Mouse (Mus musculus): ENCODE measurements at regions not wholly inside any gene's neighbourhood (a gene's known extent, or its start where the extent isn't known, plus 50 kb on each side); places are given as distances from the start of the nearest gene placed in this dataset.

DNA sequence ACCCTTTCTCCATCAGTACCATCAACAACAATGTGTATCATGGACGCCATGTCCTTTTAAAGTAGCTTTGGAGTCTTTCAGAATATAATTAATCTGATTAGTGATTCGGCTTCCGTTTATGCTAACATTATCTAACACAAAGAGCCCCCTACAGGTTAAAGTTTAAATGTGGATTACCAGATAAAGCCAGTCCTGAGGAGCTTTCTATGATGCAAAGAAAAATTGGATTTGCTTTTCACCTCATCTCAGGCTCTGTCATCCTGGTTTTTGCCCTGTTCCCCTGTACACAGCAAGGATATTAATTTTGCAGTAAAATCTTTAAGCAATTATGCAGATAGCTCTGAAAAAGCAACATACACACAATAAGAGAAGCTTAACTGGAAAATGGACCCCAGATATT is 412.7 kb upstream of the Tbc1d2b start:
- no peak for DNase-seq

DNA sequence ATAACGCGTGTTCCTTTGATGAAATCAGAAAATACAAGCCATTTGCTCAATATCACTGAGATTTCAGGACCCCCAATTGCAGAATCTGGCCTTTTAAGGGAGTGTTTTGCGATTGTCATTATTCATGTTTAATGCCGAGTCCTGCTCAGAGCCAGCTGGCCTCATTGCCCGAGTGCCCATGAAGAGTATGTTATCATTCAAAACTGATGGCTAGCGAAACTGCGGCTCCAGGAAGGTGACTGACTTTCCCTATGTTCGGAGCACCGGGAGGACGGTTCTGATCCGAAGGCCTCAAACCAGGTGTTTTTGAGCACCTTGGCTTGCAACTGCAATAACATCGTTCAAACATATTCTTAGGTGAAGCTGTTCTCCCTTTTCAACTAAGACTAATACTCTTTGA is 419.5 kb upstream of the Tbc1d2b start:
- peak; percentile 75 to 76 for DNase-seq

DNA sequence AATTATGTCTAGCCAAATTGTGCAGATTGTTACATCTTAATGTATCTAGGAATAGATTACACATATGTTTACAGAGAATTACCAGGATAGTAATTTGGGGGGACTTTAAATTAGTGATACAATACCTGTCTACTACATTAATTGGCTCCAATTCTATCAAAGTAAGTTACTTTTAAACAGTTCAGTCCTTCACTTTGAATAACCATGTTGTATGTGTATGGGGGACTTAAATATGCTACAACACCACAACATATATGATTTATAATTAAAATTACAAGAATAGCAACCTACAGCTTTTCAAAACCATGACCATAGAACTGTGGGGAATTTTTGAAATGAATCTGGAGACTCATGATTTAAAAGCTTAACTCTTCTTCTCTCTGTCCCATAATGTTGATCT is 420.5 kb upstream of the Tbc1d2b start:
- DNase-seq = no peak

DNA sequence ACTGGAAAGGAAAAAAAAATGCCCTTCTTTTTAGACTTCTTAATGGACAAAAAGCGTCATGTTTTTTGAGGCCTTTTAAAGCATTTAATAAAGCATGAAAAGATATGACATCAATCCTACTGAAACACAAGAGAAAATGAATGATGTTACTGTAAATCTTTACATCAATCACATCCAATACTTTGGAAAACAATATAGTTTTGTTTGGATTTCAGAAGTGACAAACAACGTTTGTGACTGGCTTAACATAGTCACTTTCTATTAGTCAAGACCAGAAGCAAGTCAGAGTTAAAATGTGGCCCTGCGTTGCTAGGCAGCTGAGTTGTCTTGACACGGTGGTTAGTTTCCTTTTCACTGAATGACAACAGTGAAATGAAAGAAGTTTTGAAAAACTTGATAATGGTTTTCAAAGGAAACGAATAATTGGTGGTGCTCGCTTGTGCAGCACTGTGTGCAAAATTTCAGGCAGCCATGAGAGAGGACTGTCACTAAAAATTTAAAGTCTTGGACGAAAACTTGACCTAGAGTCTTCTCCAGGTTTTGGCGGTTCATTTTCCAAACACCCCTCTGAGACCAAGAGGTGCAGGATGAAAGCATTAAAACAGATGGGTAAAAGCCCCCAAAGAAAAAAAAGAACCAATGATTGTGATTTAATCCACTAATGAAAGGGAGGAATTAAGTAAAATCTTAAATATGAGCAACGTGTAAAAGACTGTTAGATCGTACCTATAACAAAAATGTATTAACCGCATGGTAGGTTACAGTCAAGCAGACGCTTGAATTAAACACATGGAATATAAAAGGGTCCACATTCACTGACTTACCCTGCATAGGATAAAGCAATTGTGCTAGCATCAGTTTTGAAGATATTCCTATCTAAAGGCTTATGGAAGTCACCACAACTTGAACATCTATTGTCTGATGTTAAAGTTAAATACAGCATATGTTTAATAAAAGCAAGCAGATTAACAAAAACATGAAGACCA is 421.4 kb upstream of the Tbc1d2b start:
- DNase-seq = peak; percentile 47 to 61

DNA sequence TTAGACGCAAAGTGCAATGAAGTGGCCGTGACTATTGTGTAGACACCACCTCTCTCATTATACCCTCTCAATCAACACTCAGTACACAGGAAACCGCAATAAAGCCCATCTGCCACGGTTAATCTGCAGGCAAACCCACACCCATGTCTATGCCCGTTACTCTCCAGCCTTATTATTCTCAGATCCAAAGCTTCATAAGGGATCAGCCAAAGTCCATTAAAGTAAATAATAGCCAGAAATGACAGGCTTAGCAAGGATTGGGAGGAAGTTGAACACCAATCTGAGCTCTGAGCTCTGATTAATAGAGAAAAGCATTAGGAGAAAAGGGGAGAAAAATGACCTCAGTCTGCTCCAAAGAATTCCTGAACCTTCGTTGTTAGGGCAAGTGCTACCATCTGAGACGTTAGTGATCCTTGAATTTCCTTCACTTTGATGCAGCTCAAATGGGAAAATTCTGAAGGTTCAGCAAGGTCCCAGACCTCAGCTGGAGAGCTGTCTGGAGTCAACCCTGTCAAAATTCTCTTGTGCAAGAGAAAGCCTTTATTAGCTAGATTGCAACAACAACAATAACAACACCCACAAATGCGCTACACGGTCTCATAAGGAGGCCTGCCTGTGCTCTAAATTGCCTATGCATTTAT is 422.5 kb upstream of the Tbc1d2b start:
- peak; percentile 59 to 74 for DNase-seq

DNA sequence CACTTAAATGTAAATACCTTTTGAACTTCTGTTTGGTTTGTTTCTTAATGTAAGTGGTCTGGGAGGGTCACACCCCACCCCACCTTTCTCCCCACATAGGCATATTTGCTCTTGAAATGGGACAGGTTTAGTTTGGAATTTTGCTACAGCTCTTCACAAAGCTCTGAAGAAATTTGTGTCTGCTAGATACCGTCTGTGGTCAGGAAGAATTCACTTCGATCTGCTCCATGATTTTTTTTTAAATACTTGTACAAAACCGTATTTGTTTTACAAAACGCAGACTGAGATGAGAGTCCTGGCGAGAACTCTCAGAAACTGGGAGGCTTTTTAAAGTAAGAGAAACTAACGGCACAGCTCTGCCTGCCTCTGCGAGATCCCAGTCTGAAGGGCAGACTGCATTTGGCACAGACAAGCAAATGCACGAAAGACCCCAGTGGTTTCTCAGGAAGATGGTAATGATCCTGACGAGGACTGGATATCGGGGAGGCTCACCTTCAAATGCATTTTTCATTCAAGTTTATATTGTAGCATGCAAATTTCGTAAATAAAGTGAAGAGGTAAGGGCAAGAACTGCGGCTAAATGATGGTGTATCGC is 423.5 kb upstream of the Tbc1d2b start:
- peak; percentile 58 to 72 for DNase-seq

DNA sequence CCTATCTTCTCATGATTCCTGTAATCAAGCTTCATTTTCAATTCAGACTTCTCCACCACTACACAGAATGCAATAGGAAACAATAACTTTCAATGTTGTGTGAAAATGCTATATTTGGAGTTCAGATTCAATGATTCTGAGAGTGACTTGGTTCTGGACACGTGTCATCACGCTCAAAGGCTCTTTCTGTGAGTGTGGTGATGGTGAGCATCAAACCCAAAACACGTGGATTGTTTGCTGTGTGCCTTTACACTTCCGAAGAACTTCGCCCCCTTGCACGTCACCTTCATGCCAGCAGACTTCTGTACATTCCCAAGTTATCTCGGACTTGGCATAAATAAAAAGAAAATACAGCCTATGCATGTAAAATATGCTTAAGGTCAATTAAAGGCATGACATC is 425.1 kb upstream of the Tbc1d2b start:
- peak; percentile 52 to 59 for DNase-seq

DNA sequence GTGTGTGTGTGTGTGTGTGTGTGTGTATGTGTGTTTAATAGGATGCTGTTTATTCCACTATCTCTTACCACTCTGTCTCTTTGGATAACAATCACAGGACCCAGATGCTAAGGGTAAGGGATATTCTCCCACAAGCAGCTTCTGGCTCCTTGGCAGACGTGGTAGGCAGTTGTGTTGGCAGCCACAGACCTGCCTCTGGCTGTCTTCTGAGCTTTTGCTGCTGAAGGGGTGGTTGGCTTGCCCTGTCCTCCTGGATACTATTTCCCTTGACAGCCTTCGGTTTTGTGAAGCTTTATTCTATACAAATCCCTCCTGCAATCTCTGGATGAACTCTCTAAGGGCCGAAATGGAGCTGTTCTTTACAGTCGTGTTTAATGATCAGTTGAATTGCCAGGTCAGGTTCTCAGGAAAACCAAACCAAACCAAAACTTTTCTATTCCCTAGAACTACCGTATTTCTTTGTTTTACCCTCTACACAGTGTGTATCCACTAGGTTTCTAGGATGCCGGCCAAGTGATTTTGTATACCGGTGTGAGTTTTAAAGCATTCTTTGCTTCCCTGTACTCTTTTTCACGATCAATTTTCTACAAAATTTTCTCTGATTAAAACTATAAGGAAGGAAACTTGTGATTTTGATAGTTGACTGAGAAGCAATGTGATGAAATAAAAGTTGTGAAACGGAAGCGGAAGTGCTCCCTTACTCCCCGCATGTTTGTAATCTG is 426.8 kb upstream of the Tbc1d2b start:
- DNase-seq = peak; percentile 62 to 79

DNA sequence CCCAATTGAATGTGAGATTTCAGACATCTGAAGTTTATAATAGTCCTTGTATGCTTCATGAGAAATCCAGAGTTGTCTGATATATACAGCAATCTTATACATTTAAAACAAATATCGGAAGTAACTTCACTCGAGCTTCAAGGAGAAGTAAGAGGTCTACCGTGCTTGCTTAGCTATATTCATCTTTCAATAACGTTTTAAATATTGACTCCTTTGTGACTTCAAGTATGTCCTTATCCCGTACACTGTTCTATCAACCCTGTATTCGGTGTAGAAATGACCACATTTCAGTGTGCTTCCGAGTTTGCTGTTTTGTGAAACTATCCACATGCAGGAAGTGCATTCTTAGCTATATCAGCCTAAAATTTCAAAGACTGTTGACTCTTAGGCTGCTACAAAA is 427.8 kb upstream of the Tbc1d2b start:
- no peak for DNase-seq

DNA sequence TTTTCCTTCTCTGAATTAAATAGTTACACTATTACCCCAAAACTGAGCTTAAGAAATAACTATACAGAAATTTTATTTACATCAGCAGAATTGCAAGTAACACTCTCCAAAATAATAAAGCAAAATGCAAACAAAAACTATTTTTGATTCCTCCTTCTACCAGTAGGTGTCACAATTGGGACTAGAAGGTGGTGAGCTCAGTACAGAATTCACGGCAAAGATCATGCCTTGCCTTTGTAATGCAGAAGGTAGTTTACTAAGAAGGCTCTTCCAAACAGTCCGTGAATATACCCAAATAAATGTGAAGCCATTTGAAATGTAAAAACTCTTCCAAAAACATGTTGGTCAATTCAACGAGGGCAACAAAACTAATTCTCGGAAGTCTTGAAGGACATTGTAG is 428.5 kb upstream of the Tbc1d2b start:
- peak in 1 of 2 experiments; percentile 60 for DNase-seq

DNA sequence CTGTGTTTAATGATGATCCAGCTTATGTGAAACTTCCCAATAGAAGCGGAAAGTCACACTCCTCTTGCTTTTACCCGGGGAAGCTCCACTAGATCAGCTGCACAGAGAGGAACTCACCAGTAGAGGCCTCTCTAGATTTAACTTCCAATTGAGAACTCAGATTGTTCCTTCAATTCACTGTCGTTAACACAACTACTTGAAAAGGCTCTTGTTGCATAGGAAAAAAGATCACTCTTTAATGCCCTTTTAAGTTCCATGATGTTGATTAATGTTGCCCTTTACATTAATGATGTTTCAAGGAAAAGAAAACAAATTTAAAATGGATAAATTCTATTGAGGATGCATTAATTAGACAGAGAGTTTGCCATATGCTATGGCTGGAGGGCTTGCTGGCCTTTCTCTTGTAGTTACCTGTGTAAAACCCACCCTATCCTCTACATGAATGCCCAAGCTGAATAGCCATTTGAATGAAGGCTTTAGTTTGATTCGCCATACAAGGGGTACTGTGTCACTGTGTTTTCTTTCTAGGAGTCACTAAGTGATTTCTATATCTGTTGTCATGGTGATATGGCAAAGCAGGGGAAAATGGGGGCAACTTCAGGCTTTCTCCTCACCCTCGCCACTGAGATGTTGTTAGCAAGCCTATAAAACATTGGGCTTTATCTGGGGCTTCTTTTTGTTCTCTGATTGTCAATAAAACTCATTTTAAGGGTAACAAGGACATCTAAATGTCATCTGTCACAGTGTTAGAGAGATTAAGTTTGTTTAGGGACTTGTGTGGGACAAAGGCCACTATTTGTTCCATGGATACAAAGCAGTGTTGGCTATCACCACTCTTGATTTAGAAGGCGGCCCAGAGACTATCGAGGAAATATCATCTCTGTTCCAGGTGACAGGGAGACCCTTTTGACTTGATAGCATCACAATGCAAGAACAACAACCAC is 429.9 kb upstream of the Tbc1d2b start:
- peak in 1 of 2 experiments; percentile 66 for DNase-seq

DNA sequence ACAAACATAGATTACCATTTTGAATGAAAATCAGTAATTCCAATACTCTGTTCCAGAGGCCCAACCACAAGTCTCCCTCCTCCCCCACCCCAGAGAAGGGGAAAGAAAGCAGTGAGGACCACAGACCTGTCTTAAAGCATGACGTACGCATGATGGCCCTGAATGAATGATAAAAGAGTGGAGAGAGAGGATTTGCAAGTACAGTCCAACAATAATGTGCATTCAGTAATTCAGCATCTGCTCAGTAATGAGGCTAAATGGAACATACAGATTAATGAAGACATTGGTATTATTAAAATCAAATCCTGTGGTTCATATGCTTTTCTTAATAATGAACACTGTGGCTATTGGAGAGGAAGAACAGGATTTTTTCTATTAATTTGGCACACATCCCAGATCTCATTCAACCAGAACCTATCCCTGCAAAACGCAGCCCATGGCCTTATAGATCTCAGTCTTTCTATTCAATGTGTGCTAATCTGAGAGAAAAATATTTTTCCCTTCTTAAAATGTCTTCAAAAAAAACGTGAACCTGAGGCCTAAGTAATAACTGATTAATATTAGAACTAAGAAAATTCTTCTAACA is 430.7 kb upstream of the Tbc1d2b start:
- DNase-seq = peak in 1 of 2 experiments; percentile 47

DNA sequence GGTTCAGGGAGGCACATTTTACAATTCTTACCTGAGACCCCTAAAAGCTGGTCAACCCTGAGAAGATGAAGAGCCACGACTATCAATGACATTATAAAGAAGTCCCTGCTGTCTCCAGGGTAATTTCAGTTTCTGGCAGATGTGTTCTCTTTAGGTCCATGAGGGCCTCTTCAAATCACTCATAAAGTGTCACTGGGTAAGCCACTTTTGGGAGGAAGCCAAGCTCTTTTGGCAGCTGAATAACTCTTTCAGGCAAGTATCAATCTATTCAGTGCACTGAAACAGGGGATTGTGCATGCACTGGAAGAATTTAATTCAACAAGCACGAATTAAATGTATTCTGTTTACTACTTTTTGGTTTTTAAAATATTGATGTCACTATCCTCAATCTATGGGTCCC is 443.1 kb upstream of the Tbc1d2b start:
- no peak for DNase-seq

DNA sequence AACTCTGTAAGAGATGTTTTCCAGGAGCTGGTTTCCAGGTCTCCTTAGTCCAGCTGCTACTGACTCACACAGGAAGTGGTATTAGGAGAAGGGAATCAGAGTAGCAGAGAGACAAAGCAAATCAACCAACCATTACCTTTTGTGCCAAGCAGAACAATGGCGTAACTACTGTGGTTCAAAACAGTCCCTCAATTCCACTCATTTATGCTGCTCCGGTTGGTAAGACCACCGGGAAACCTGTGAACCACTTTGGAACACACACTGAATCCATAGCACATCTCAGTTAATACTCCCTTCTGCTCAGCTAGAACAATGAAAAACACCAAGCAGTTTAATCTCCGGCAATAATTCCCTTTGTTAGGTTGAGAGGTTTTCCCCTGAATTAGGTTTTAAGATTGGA is 460.8 kb upstream of the Tbc1d2b start:
- DNase-seq = no peak

DNA sequence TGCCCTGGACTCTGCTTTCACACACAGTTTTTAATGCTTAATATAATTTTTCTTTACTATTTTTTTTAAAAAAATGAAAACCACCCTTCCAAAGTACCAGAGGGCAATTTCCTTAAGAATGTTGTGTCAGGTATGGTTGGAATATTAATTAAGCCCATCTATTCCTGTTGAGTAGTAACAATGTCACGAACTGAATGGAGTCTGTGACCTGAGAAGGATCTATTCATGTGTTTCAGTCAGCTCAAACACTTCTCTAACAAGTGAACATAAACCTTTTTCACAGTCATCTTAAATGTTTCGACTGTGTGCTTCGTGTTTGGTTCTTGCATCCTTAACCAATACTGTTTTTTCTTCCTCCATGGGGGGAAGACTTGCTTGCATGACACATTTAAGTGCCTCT is 486.6 kb upstream of the Tbc1d2b start:
- DNase-seq = no peak

DNA sequence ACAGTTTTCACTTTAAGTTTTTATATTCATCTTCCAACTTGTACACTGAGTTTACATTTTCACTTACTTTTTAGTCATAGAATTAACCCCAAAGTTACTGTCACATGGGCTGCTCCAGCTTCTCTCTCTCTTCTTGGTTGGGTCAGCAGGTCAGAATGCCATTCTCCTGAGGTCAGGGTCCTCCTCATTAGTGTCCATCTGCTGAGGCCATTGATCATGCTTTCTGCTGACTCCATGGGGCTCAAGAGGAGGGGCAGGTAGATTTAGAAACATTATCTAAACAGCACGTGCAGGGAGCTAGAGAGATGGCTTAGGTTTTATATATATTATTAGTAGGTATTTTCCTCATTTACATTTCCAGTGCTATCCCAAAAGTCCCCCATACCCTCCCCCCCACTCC is 503.7 kb upstream of the Tbc1d2b start:
- no peak for DNase-seq

DNA sequence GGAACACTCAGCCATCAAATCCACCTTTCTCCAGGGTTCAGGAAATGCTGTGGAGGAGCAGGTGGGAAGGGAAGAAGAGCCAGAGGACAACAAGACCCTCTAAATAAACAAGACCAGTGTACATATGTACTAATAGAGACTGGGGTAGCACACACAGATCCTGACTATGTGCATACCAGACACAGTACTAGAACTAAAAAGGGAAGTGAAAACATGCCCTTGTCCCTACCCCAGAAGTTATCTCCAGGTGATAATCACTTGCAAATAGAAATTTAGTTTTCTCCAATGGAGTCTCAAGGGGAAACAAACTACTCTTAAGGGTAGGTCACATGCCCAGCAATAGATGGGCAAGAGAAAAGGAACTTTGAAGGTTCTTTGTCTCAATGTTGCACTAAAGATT is 518.9 kb upstream of the Tbc1d2b start:
- no peak for DNase-seq

DNA sequence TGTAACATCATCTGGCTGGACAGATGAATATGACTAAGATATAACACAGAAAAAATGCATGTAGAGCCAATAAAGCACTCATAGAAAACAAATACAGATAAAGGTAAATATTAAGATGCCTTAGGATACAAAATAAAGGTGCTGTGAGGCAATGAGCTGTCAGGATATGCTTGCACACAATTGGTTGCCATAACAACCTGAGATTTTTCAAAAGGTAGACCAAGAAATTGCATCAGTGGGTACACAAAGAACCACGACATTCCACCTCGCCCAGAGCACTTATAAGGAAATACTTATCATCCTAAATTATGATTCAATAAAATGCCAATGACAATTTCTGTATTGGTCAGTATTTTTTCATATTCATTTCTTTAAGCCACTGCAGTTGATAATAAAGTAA is 521.3 kb upstream of the Tbc1d2b start:
- DNase-seq = no peak

DNA sequence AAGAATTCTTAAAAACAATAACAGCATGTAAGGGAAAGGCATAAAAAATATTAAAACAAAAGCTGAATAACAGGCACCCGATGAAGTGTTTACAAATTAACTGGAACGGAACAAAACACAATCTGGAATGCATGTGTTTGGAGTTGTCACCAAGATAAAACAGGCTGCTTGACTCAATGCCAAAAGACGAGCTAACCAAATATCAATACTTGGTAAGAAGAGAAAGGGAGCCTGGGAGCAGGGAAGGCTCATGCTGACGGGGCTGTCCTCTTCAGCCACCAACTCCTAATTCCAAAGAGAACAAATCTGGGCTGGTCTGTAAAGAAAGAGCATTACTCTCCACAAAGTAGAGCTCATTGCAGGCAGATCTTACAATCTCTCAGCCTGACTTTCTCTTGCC is 545.4 kb upstream of the Zic4 start:
- DNase-seq = no peak

DNA sequence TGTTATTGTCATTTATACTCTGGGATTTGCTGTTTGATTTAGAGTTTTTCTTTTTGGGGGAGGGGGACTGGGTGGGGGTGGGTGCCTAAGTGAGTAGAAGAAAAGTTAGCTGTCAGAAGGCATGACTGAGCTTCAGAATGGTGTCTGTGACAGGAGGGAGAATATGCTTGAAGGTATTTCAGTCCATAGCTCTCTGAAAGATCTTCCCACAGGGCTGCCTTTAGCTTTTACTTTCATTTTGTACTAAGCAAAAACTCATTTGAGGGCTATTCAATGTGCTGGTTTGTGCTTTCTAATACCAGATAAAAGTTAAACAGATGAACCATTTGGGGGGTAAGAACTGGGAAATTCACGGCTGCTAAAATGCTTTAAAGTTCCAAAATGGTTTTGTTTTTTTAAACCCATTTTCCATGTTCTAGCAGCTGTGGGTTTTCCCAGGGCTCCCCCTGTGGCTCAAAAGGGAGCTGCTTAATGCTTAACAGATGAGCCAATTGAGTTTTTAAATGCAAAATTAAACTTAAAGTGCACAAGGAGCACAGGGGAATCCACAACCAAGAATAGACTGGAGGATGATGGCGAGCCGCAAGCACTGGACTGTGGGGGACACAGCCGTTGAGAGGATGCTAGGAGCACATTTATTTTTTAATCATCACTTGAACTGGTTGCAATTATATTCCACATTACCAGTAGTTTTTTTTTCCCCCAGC is 538.5 kb upstream of the Zic4 start:
- peak in 1 of 2 experiments; percentile 25 for DNase-seq

DNA sequence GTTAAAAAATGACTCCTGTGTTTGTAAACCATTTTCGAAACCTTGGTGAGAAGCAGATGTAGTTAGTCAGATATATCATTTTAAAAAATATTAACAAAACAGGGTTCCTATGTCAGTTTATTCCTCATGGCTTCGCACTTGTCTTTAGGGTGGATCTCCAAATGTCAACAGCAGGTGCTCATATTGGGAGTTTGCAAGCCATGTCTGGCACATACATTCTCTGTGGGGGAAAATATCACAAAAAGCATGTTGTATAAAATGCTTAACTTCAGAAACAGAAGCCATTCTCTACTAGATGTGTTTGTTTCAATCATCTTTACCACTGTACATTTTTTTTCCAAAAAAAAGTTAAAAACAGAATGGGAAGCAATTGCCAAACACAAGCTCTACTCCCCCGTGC is 534.7 kb upstream of the Zic4 start:
- DNase-seq = no peak
